Mouse (Mus musculus) spleen, adult 2 months (tissue): ENCODE data around the gene Ptcra. TPM values are rescaled to one million over a fixed set of nuclear protein-coding genes. Genes with fewer than 3 reads are reported as not detected.

Experiments used
- DNase-seq, 2 experiments: peaks; one replicate each; pipeline versions ENCODE4 v3.0.0 to v3.0.0-alpha.2; 2012 to 2021; ENCODE audit warnings: low spot score in 2 of 2, low read depth in 1 of 2
- H3K27ac ChIP-seq: fragments of 200-500 bp; 2 replicates; pipeline ENCODE4 v1.5.1; 2012; ENCODE audit warnings: low read length, inconsistent platforms; ENCODE audit not compliant: insufficient read depth
- H3K27me3 ChIP-seq: fragments of 200-500 bp; 2 replicates; pipeline ENCODE4 v1.6.1; 2012; ENCODE audit warnings: mild to moderate bottlenecking, moderate library complexity, low read length, inconsistent platforms; ENCODE audit not compliant: control insufficient read depth, insufficient read depth
- H3K36me3 ChIP-seq: fragments of 200-500 bp; 2 replicates; pipeline ENCODE4 v1.6.1; 2012; ENCODE audit warnings: mild to moderate bottlenecking, low read length, inconsistent platforms; ENCODE audit not compliant: control insufficient read depth, insufficient read depth
- H3K4me1 ChIP-seq: fragments of 200-500 bp; 2 replicates; pipeline ENCODE4 v1.6.1; 2011; ENCODE audit warnings: inconsistent platforms; ENCODE audit not compliant: control insufficient read depth, insufficient read depth, insufficient read length
- H3K4me3 ChIP-seq: fragments of 200-500 bp; 2 replicates; pipeline ENCODE4 v1.5.1; 2011; ENCODE audit warnings: mild to moderate bottlenecking, inconsistent platforms; ENCODE audit not compliant: insufficient read depth, insufficient read length; ENCODE audit errors: extremely low read depth
- CTCF ChIP-seq: fragments of 200-500 bp; IDR thresholded peaks from 2 replicates; pipeline ENCODE4 v1.5.1; 2011; ENCODE audit warnings: mild to moderate bottlenecking, inconsistent platforms; ENCODE audit not compliant: insufficient read depth, insufficient read length, insufficient replicate concordance; ENCODE audit errors: extremely low read depth
- POLR2A ChIP-seq: fragments of 200-500 bp; IDR thresholded peaks from 2 replicates; pipeline ENCODE4 v1.6.1; 2011; ENCODE audit warnings: low read depth, low read length, inconsistent platforms
- WGBS: fragments of 180-500 bp; shearing (Covaris S2); methylation state at CpG from one replicate; pipeline ENCODE4 v1.1.7; 2018; 5-methylcytosine and 5-hydroxymethylcytosine counted together
- polyA plus RNA-seq: library from polyadenylated mRNA; depleted of rRNA; stranded (reverse); fragments of >200 nt; gene quantifications from 2 replicates; pipeline ENCODE4 v1.2.3, GENCODE M21; 2012

Ptcra gene
- polyA plus RNA-seq, 1 experiment: 0.08 TPM

- Histone ChIP-seq H3K4me1 (peaks cover 11% of the 10 kb centered on the region; the same call in 1 of the 2 replicates), H3K27ac (peak overlapping the region; percentile 97), H3K27me3 (no peaks in the 10 kb centered on the region), H3K36me3 (peaks cover 11% of the 10 kb centered on the region), H3K4me3 (peak overlapping the region; percentile 95)
- TF ChIP-seq POLR2A (peak; percentile 23; the same call in 1 of the 2 replicates), CTCF (no peak)
- 3% methylated on average over 16 of the region's 16 CpGs for WGBS
- peak; percentile 78 to 91 for DNase-seq
These were observed 12.3 kb downstream of the Ptcra start for GRCm38 (mm10) chr17:46751056-46751793.

DNA sequence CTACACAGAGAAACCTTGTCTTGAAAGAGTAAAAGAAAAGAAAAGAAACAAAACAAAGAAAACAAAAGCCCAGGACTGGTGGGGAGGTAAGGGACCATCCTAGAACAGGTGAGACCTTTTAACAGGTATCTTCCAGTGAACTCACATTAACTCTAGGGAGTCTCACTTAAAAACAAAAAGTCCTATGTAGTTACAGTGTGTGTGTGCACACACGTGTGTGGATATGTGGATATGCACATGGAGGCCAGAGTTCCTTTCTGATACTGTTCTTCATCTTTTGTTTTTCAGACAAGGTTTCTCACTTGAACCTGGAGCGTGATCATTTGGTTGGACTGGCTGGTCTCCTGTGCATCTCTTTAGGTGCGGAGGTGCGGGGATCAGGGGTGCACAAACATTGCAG lies 12.9 kb downstream of the Ptcra start:
- Histone ChIP-seq H3K27me3 (no peaks in the 10 kb centered on the region), H3K27ac (peak overlapping the region; percentile 97), H3K4me1 (peaks cover 11% of the 10 kb centered on the region; the same call in 1 of the 2 replicates), H3K4me3 (peak overlapping the region; percentile 95; the same call in 1 of the 2 replicates), H3K36me3 (peaks cover 13% of the 10 kb centered on the region)
- 29% methylated on average over 4 of the region's 4 CpGs for WGBS
- TF ChIP-seq CTCF (no peak), POLR2A (no peak)
- DNase-seq: no peak

- H3K27ac ChIP-seq: peak overlapping the region; percentile 2; the same call in 1 of the 2 replicates
- H3K4me1 ChIP-seq: peaks cover 11% of the 10 kb centered on the region; the same call in 1 of the 2 replicates
- 66% methylated on average over 5 of the region's 5 CpGs for WGBS
- peaks cover 19% of the 10 kb centered on the region for H3K36me3 ChIP-seq
- no peak overlapping the region for H3K4me3 ChIP-seq
- TF ChIP-seq CTCF (no peak), POLR2A (no peak)
- DNase-seq: no peak
- H3K27me3 ChIP-seq: no peaks in the 10 kb centered on the region
These were observed 14.2 kb downstream of the Ptcra start for GRCm38 (mm10) chr17:46749282-46749681.

- H3K36me3 ChIP-seq: peaks cover 30% of the 10 kb centered on the region
- H3K4me3 ChIP-seq: no peak overlapping the region
- no peak for DNase-seq
- H3K27ac ChIP-seq: no peak overlapping the region
- no peaks in the 10 kb centered on the region for H3K27me3 ChIP-seq
- WGBS: 88% methylated on average over 2 of the region's 2 CpGs
- TF ChIP-seq POLR2A (no peak), CTCF (no peak)
- peaks cover 11% of the 10 kb centered on the region; the same call in 1 of the 2 replicates for H3K4me1 ChIP-seq
These were observed 15.7 kb downstream of the Ptcra start for GRCm38 (mm10) chr17:46747806-46748205.

DNA sequence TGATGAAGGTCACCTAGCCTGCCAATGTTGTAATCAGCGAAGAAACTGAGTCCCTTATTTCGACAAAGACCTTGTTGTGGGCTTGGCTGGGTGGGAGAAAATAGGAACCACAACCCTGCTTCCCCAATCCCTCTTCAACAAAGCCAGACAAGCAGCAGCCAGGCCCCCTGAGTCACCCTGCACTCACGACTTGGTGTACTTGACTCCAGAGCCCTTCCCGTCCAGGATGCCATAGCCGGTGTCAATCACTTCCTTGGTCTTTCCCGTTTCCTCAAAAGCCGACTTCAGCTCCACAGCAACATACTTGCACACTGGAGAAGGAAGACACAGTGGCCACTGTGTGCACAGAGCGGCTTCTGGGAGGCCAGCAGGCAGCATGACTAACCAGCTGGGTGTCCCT lies 16.3 kb downstream of the Ptcra start:
- H3K36me3 ChIP-seq: peaks cover 32% of the 10 kb centered on the region
- no peak for DNase-seq
- peaks cover 11% of the 10 kb centered on the region; the same call in 1 of the 2 replicates for H3K4me1 ChIP-seq
- H3K4me3 ChIP-seq: no peak overlapping the region
- WGBS: 77% methylated on average over 8 of the region's 8 CpGs
- TF ChIP-seq POLR2A (no peak), CTCF (no peak)
- no peaks in the 10 kb centered on the region for H3K27me3 ChIP-seq
- H3K27ac ChIP-seq: no peak overlapping the region

DNA sequence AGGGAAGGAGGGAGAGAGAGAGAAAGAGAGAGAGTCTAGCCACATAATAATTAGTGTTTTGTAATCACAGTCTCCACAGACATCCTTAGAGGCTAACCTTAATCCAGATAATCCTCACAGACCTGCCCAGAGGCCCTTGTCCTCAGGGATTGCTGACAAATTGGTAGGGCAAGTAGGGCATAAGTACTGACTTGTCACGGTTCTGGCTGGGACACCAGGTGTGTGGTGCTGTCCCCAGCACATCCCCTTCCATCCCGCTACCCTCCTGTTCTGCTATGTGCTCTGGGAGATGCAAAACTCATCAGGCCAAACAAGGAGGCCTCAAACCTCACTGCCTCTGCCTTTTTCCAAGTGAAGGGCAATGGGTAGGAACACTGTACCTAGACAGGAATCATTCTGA lies 18.0 kb downstream of the Ptcra start:
- no peak overlapping the region for H3K27ac ChIP-seq
- H3K27me3 ChIP-seq: no peaks in the 10 kb centered on the region
- peaks cover 37% of the 10 kb centered on the region for H3K36me3 ChIP-seq
- WGBS: 75% methylated on average over 2 of the region's 2 CpGs
- DNase-seq: no peak
- TF ChIP-seq CTCF (no peak), POLR2A (no peak)
- H3K4me1 ChIP-seq: peaks cover 6% of the 10 kb centered on the region; the same call in 1 of the 2 replicates
- H3K4me3 ChIP-seq: no peak overlapping the region

- WGBS: 93% methylated on average over 9 of the region's 9 CpGs
- no peaks in the 10 kb centered on the region for H3K27me3 ChIP-seq
- no peak overlapping the region for H3K4me3 ChIP-seq
These were observed 20.5 kb downstream of the Ptcra start for GRCm38 (mm10) chr17:46742986-46743385.

More at GRCm38 (mm10) chr17:46742986-46743385, 20.5 kb downstream of the Ptcra start:
- peaks cover 37% of the 10 kb centered on the region for H3K36me3 ChIP-seq
- TF ChIP-seq POLR2A (no peak), CTCF (no peak)
- DNase-seq: no peak
- no peaks in the 10 kb centered on the region for H3K4me1 ChIP-seq
- no peak overlapping the region for H3K27ac ChIP-seq
